Mouse (Mus musculus): ENCODE results near the gene Nol10. TPM values are rescaled to one million over a fixed set of nuclear protein-coding genes. Genes with fewer than 3 reads are reported as not detected.

Nol10 gene
- 32.3 and 37.5 TPM in 2 replicates for polyA plus RNA-seq (2014; fragmentation: Nextera tagmentation; extraction: Ambion mirVana)

GRCm38 (mm10) chr12:17348048-17349036 is at the start of gene Nol10:
Nol10 (plus strand) TSS chr12:17348458.
- no peaks in the 10 kb centered on the region for H3K27me3 ChIP-seq (ENCODE audit: control insufficient read depth, insufficient read depth, low read length)
- DNase-seq (ENCODE audit: low spot score): peak; percentile 95
- no peak within 1 kb of the TSS for H3K27ac ChIP-seq (replicated peaks; ENCODE audit: low read depth, low read length)
- no peaks in the 10 kb centered on the region for H3K4me1 ChIP-seq (ENCODE audit: control insufficient read depth, insufficient read depth, low read length)
- H3K36me3 ChIP-seq (replicated peaks; ENCODE audit: control insufficient read depth, insufficient read depth, low read depth, low read length): no peaks in the 10 kb centered on the region
- H3K9ac ChIP-seq (replicated peaks; ENCODE audit: low read length): peak within 1 kb of the TSS; percentile 76
- no peaks in the 10 kb centered on the region for H3K9me3 ChIP-seq (replicated peaks; ENCODE audit: control insufficient read depth, low read length)
- H3K4me2 ChIP-seq (ENCODE audit: low read depth, low read length): peak within 1 kb of the TSS; percentile 86
- peak; percentile 93 for ATAC-seq (replicated peaks; ENCODE audit: insufficient number of reproducible peaks, low FRiP score, low TSS enrichment, low read depth)
- under 1% methylated on average over 42 of the region's 42 CpGs for WGBS
- peak within 1 kb of the TSS; percentile 80 for H3K4me3 ChIP-seq (ENCODE audit: low read depth, low read length)

- H3K4me2 ChIP-seq (ENCODE audit: low read depth, low read length): no peak overlapping the region
- WGBS: 85% methylated on average over 1 of the region's 1 CpGs
- H3K9ac ChIP-seq (replicated peaks; ENCODE audit: low read length): no peak overlapping the region
- H3K27ac ChIP-seq (replicated peaks; ENCODE audit: low read depth, low read length): no peak overlapping the region
- no peaks in the 10 kb centered on the region for H3K9me3 ChIP-seq (replicated peaks; ENCODE audit: control insufficient read depth, low read length)
- no peak for DNase-seq (ENCODE audit: low spot score)
- H3K4me3 ChIP-seq (ENCODE audit: low read depth, low read length): no peak overlapping the region
- no peaks in the 10 kb centered on the region for H3K4me1 ChIP-seq (ENCODE audit: control insufficient read depth, insufficient read depth, low read length)
- H3K36me3 ChIP-seq (replicated peaks; ENCODE audit: control insufficient read depth, insufficient read depth, low read depth, low read length): no peaks in the 10 kb centered on the region
- H3K27me3 ChIP-seq (ENCODE audit: control insufficient read depth, insufficient read depth, low read length): no peaks in the 10 kb centered on the region
- no peak for ATAC-seq (replicated peaks; ENCODE audit: insufficient number of reproducible peaks, low FRiP score, low TSS enrichment, low read depth)
Measured at GRCm38 (mm10) chr12:17299902-17300301, 48.4 kb upstream of the Nol10 start.

GRCm38 (mm10) chr12:17305445-17305844 is 42.8 kb upstream of the Nol10 start:
- no peak overlapping the region for H3K9ac ChIP-seq (replicated peaks; ENCODE audit: low read length)
- no peaks in the 10 kb centered on the region for H3K4me1 ChIP-seq (ENCODE audit: control insufficient read depth, insufficient read depth, low read length)
- no peak overlapping the region for H3K4me3 ChIP-seq (ENCODE audit: low read depth, low read length)
- no peaks in the 10 kb centered on the region for H3K36me3 ChIP-seq (replicated peaks; ENCODE audit: control insufficient read depth, insufficient read depth, low read depth, low read length)
- H3K4me2 ChIP-seq (ENCODE audit: low read depth, low read length): no peak overlapping the region
- no peaks in the 10 kb centered on the region for H3K9me3 ChIP-seq (replicated peaks; ENCODE audit: control insufficient read depth, low read length)
- ATAC-seq (replicated peaks; ENCODE audit: insufficient number of reproducible peaks, low FRiP score, low TSS enrichment, low read depth) (no peak), DNase-seq (ENCODE audit: low spot score) (no peak)
- 87% methylated on average over 7 of the region's 7 CpGs for WGBS
- no peak overlapping the region for H3K27ac ChIP-seq (replicated peaks; ENCODE audit: low read depth, low read length)
- no peaks in the 10 kb centered on the region for H3K27me3 ChIP-seq (ENCODE audit: control insufficient read depth, insufficient read depth, low read length)

GRCm38 (mm10) chr12:17308246-17308645 is 40.0 kb upstream of the Nol10 start:
- 31% methylated on average over 4 of the region's 4 CpGs for WGBS
- H3K27ac ChIP-seq (replicated peaks; ENCODE audit: low read depth, low read length): no peak overlapping the region
- H3K36me3 ChIP-seq (replicated peaks; ENCODE audit: control insufficient read depth, insufficient read depth, low read depth, low read length): no peaks in the 10 kb centered on the region
- no peak overlapping the region for H3K9ac ChIP-seq (replicated peaks; ENCODE audit: low read length)
- H3K27me3 ChIP-seq (ENCODE audit: control insufficient read depth, insufficient read depth, low read length): no peaks in the 10 kb centered on the region
- DNase-seq (ENCODE audit: low spot score): no peak
- H3K4me1 ChIP-seq (ENCODE audit: control insufficient read depth, insufficient read depth, low read length): no peaks in the 10 kb centered on the region
- H3K4me3 ChIP-seq (ENCODE audit: low read depth, low read length): no peak overlapping the region
- ATAC-seq (replicated peaks; ENCODE audit: insufficient number of reproducible peaks, low FRiP score, low TSS enrichment, low read depth): no peak
- no peaks in the 10 kb centered on the region for H3K9me3 ChIP-seq (replicated peaks; ENCODE audit: control insufficient read depth, low read length)
- H3K4me2 ChIP-seq (ENCODE audit: low read depth, low read length): no peak overlapping the region

GRCm38 (mm10) chr12:17310852-17311839 is 37.1 kb upstream of the Nol10 start:
- DNase-seq (ENCODE audit: low spot score) (no peak), ATAC-seq (replicated peaks; ENCODE audit: insufficient number of reproducible peaks, low FRiP score, low TSS enrichment, low read depth) (no peak)
- Histone ChIP-seq H3K4me3 (ENCODE audit: low read depth, low read length) (no peak overlapping the region), H3K4me2 (ENCODE audit: low read depth, low read length) (no peak overlapping the region), H3K9me3 (replicated peaks; ENCODE audit: control insufficient read depth, low read length) (no peaks in the 10 kb centered on the region), H3K27me3 (ENCODE audit: control insufficient read depth, insufficient read depth, low read length) (no peaks in the 10 kb centered on the region), H3K27ac (replicated peaks; ENCODE audit: low read depth, low read length) (no peak overlapping the region), H3K9ac (replicated peaks; ENCODE audit: low read length) (no peak overlapping the region), H3K36me3 (replicated peaks; ENCODE audit: control insufficient read depth, insufficient read depth, low read depth, low read length) (no peaks in the 10 kb centered on the region), H3K4me1 (ENCODE audit: control insufficient read depth, insufficient read depth, low read length) (no peaks in the 10 kb centered on the region)
- 68% methylated on average over 16 of the region's 16 CpGs for WGBS

GRCm38 (mm10) chr12:17316096-17316495 is 32.2 kb upstream of the Nol10 start:
- Histone ChIP-seq H3K4me3 (ENCODE audit: low read depth, low read length) (no peak overlapping the region), H3K9me3 (replicated peaks; ENCODE audit: control insufficient read depth, low read length) (no peaks in the 10 kb centered on the region), H3K4me2 (ENCODE audit: low read depth, low read length) (no peak overlapping the region), H3K36me3 (replicated peaks; ENCODE audit: control insufficient read depth, insufficient read depth, low read depth, low read length) (no peaks in the 10 kb centered on the region), H3K4me1 (ENCODE audit: control insufficient read depth, insufficient read depth, low read length) (no peaks in the 10 kb centered on the region), H3K27me3 (ENCODE audit: control insufficient read depth, insufficient read depth, low read length) (no peaks in the 10 kb centered on the region), H3K27ac (replicated peaks; ENCODE audit: low read depth, low read length) (no peak overlapping the region), H3K9ac (replicated peaks; ENCODE audit: low read length) (no peak overlapping the region)
- ATAC-seq (replicated peaks; ENCODE audit: insufficient number of reproducible peaks, low FRiP score, low TSS enrichment, low read depth) (no peak), DNase-seq (ENCODE audit: low spot score) (no peak)
- WGBS: 93% methylated on average over 5 of the region's 5 CpGs

GRCm38 (mm10) chr12:17317970-17318369 is 30.3 kb upstream of the Nol10 start:
- no peak overlapping the region for H3K9ac ChIP-seq (replicated peaks; ENCODE audit: low read length)
- peaks cover 3% of the 10 kb centered on the region for H3K27me3 ChIP-seq (ENCODE audit: control insufficient read depth, insufficient read depth, low read length)
- H3K27ac ChIP-seq (replicated peaks; ENCODE audit: low read depth, low read length): no peak overlapping the region
- H3K4me1 ChIP-seq (ENCODE audit: control insufficient read depth, insufficient read depth, low read length): no peaks in the 10 kb centered on the region
- no peak for ATAC-seq (replicated peaks; ENCODE audit: insufficient number of reproducible peaks, low FRiP score, low TSS enrichment, low read depth)
- no peak overlapping the region for H3K4me2 ChIP-seq (ENCODE audit: low read depth, low read length)
- WGBS: 63% methylated on average over 4 of the region's 4 CpGs
- no peak overlapping the region for H3K4me3 ChIP-seq (ENCODE audit: low read depth, low read length)
- no peaks in the 10 kb centered on the region for H3K9me3 ChIP-seq (replicated peaks; ENCODE audit: control insufficient read depth, low read length)
- no peak for DNase-seq (ENCODE audit: low spot score)
- no peaks in the 10 kb centered on the region for H3K36me3 ChIP-seq (replicated peaks; ENCODE audit: control insufficient read depth, insufficient read depth, low read depth, low read length)

Measured in embryonic facial prominence, embryonic 11.5 days (tissue).